ENCODE assay signal across 25 mouse cellular contexts in genomic region chr19:56001428-56001827, GRCm38 (mm10).
"Had no signal": no experiment of that assay in that cellular context is flagged by ENCODE, and none has a peak within 500 bp of the region (broad histone marks: within the 10 kb centered on the region; RNA-seq: fewer than 3 reads in every experiment).

No protein-coding gene starts in this region.

- H3K27me3 ChIP-seq: heart, embryonic 12.5 days; intestine, embryonic 15.5 days; limb, embryonic 15.5 days; liver, embryonic 12.5 days had no signal

- H3K27ac ChIP-seq: gastrocnemius, adult 2 months; heart, embryonic 10.5 days; hindbrain, embryonic 10.5 days; hindbrain, embryonic 12.5 days; hindbrain, embryonic 14.5 days; intestine, embryonic 15.5 days; layer of hippocampus, adult 2 months; left cerebral cortex, adult 2 months; limb, embryonic 13.5 days; limb, embryonic 15.5 days; liver, embryonic 12.5 days had no signal

- H3K4me1 ChIP-seq: liver, embryonic 12.5 days had no signal

- H3K9me3 ChIP-seq: heart, embryonic 10.5 days; heart, embryonic 12.5 days; hindbrain, embryonic 10.5 days; hindbrain, embryonic 12.5 days; intestine, embryonic 15.5 days; limb, embryonic 13.5 days; limb, embryonic 15.5 days; liver, embryonic 12.5 days had no signal

- DNase-seq: gastrocnemius, adult 2 months; gastrocnemius, postnatal 10 days; gastrocnemius, postnatal 25 days; heart, adult 18-20 months; heart, postnatal 10 days; heart, postnatal 4 days; kidney, adult 18-20 months; kidney, adult 8-10 months; kidney, postnatal 10 days; kidney, postnatal 25 days; kidney, postnatal 4 days had no signal

- H3K9ac ChIP-seq: heart, embryonic 12.5 days; hindbrain, embryonic 12.5 days; hindbrain, embryonic 14.5 days; intestine, embryonic 15.5 days; limb, embryonic 13.5 days; limb, embryonic 15.5 days; liver, embryonic 12.5 days had no signal

- ATAC-seq: hindbrain, embryonic 16.5 days; inflammation-experienced regulatory T-cells, adult 6 months; intestine, embryonic 15.5 days; intestine, postnatal 0 days; liver, embryonic 12.5 days had no signal

- H3K4me3 ChIP-seq: gastrocnemius, adult 2 months; heart, embryonic 10.5 days; heart, embryonic 12.5 days; hindbrain, embryonic 10.5 days; hindbrain, embryonic 12.5 days; intestine, embryonic 15.5 days; layer of hippocampus, adult 2 months; left cerebral cortex, adult 2 months; limb, embryonic 13.5 days; limb, embryonic 15.5 days; liver, embryonic 12.5 days had no signal

- H3K36me3 ChIP-seq: heart, embryonic 10.5 days; heart, embryonic 12.5 days; hindbrain, embryonic 10.5 days; hindbrain, embryonic 12.5 days; intestine, embryonic 15.5 days; limb, embryonic 13.5 days; limb, embryonic 15.5 days; liver, embryonic 12.5 days had no signal

- H3K4me2 ChIP-seq: heart, embryonic 12.5 days; hindbrain, embryonic 12.5 days; hindbrain, embryonic 14.5 days; intestine, embryonic 15.5 days; limb, embryonic 13.5 days; limb, embryonic 15.5 days; liver, embryonic 12.5 days had no signal
